Mouse (Mus musculus): Measurements from ENCODE around the gene Tsr1. TPM values are rescaled to one million over a fixed set of nuclear protein-coding genes. Genes with fewer than 3 reads are reported as not detected.

Gene Tsr1
- polyA plus RNA-seq, 1 experiment from 2014 or later: 19.2 TPM

DNA sequence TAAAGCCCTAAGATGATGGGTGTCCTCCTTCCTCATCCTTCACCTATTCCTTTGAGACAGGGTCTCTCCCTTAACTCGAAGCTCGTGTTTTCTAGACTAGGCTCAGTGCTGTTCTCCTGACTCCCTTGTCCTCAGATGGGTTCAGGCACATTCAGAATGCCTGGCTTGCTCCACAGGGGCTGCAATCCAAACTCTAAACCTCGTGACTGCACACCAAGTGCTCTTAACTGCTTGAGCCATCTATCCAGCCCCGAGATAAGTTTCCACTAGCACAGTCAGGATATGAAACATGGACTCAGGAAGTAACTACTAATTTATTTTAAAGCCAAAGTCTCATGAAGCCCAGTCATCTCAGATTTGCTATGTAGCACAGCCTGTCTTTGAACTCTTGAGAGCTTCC lies 27.3 kb upstream of the Tsr1 start:
- Histone ChIP-seq H3K36me3 (no peaks in the 10 kb centered on the region), H3K27me3 (no peaks in the 10 kb centered on the region), H3K27ac (no peak overlapping the region), H3K4me2 (no peak overlapping the region), H3K9me3 (replicated peaks) (no peaks in the 10 kb centered on the region), H3K4me1 (replicated peaks) (peaks cover 11% of the 10 kb centered on the region), H3K9ac (no peak overlapping the region), H3K4me3 (no peak overlapping the region)
- ATAC-seq (replicated peaks; ENCODE audit: insufficient number of reproducible peaks, insufficient read depth, low FRiP score, low read depth): no peak
- WGBS: 65% methylated on average over 4 of the region's 4 CpGs

DNA sequence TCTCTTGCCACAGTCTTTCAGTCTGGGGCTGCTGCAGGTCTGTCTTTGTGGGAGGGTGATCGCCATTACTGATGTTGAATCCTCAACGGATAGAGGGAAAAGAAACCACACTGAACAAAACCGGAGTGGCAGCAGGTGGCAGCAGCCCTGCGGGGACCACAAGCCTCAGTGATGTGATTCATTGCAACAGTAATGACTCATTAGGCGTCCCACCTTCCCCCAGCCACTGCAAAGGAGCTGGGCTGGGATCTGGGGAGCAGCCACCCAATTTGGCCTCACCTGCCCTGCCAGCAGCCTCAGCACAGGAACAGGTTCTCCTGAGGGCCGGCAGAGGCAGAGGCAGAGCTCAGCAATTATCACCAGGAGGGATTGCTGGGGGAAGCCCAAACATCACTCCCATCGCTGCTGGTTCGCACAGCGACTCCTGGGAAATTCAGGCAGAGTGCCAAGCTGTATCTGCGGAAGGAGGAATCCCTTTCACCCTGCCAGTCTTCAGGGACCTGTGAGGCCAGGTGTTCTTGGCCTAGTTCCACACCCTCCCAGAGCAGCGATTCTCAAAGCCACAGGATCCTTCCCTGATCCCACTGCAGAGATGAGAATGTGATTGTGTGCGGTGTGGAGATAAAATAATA lies 26.8 kb upstream of the Tsr1 start:
- Histone ChIP-seq H3K4me1 (replicated peaks) (peaks cover 11% of the 10 kb centered on the region), H3K27ac (0 out of 2 replicates have a peak overlapping the region, but pooled peaks have one; percentile 12), H3K27me3 (no peaks in the 10 kb centered on the region), H3K9me3 (replicated peaks) (no peaks in the 10 kb centered on the region), H3K36me3 (no peaks in the 10 kb centered on the region), H3K4me2 (no peak overlapping the region), H3K9ac (no peak overlapping the region), H3K4me3 (no peak overlapping the region)
- ATAC-seq (replicated peaks; ENCODE audit: insufficient number of reproducible peaks, insufficient read depth, low FRiP score, low read depth): no peak; the same call in 1 of the 2 replicates
- WGBS: 23% methylated on average over 12 of the region's 12 CpGs

- Histone ChIP-seq H3K27me3 (no peaks in the 10 kb centered on the region), H3K4me2 (no peak overlapping the region), H3K4me3 (no peak overlapping the region), H3K4me1 (replicated peaks) (peaks cover 17% of the 10 kb centered on the region), H3K9me3 (replicated peaks) (no peaks in the 10 kb centered on the region), H3K36me3 (no peaks in the 10 kb centered on the region), H3K9ac (no peak overlapping the region), H3K27ac (no peak overlapping the region)
- ATAC-seq (replicated peaks; ENCODE audit: insufficient number of reproducible peaks, insufficient read depth, low FRiP score, low read depth): no peak
- WGBS: 81% methylated on average over 3 of the region's 3 CpGs
These were observed 23.2 kb upstream of the Tsr1 start for GRCm38 (mm10) chr11:74874630-74875029.

DNA sequence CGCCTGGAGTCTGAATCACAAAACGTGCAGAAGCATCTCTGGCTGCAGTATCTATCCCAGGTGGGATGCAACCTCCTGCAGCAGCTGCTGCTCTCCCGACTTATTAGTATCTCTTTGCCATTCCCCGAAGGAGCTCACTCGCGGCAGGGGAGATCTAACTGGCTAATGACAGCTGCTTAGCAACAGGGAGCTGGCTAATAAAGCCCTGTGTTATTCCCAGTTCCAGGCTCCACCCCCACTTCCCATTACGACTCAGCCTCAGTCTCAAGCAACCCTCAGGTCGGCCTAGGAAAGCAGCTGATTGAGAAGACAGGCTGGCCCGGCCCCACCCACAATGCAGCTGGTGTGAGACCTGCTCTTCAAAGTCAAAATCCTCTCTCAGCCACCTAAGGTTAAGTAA lies 21.1 kb upstream of the Tsr1 start:
- peaks cover 11% of the 10 kb centered on the region for H3K4me1 ChIP-seq (replicated peaks)
- 9% methylated on average over 9 of the region's 9 CpGs for WGBS
- no peak overlapping the region for H3K4me3 ChIP-seq
- no peaks in the 10 kb centered on the region for H3K27me3 ChIP-seq
- H3K4me2 ChIP-seq: peak overlapping the region; percentile 32; the same call in 1 of the 2 replicates
- H3K9ac ChIP-seq: no peak overlapping the region
- no peak overlapping the region for H3K27ac ChIP-seq
- ATAC-seq (replicated peaks; ENCODE audit: insufficient number of reproducible peaks, insufficient read depth, low FRiP score, low read depth): peak; percentile 35; the same call in 1 of the 2 replicates
- no peaks in the 10 kb centered on the region for H3K36me3 ChIP-seq
- no peaks in the 10 kb centered on the region for H3K9me3 ChIP-seq (replicated peaks)

GRCm38 (mm10) chr11:74880999-74881398 lies 16.9 kb upstream of the Tsr1 start:
- Histone ChIP-seq H3K27ac (no peak overlapping the region), H3K4me3 (no peak overlapping the region), H3K9me3 (replicated peaks) (no peaks in the 10 kb centered on the region), H3K4me2 (no peak overlapping the region), H3K4me1 (replicated peaks) (peaks cover 12% of the 10 kb centered on the region), H3K9ac (no peak overlapping the region), H3K36me3 (no peaks in the 10 kb centered on the region), H3K27me3 (no peaks in the 10 kb centered on the region)
- 79% methylated on average over 9 of the region's 9 CpGs for WGBS
- no peak for ATAC-seq (replicated peaks; ENCODE audit: insufficient number of reproducible peaks, insufficient read depth, low FRiP score, low read depth)

GRCm38 (mm10) chr11:74881979-74882378 lies 15.9 kb upstream of the Tsr1 start:
- Histone ChIP-seq H3K4me2 (0 out of 2 replicates have a peak overlapping the region, but pooled peaks have one; percentile 2), H3K4me1 (replicated peaks) (peaks cover 6% of the 10 kb centered on the region), H3K36me3 (no peaks in the 10 kb centered on the region), H3K27ac (no peak overlapping the region), H3K27me3 (no peaks in the 10 kb centered on the region), H3K9ac (no peak overlapping the region), H3K4me3 (no peak overlapping the region), H3K9me3 (replicated peaks) (no peaks in the 10 kb centered on the region)
- ATAC-seq (replicated peaks; ENCODE audit: insufficient number of reproducible peaks, insufficient read depth, low FRiP score, low read depth): no peak
- 45% methylated on average over 14 of the region's 14 CpGs for WGBS

DNA sequence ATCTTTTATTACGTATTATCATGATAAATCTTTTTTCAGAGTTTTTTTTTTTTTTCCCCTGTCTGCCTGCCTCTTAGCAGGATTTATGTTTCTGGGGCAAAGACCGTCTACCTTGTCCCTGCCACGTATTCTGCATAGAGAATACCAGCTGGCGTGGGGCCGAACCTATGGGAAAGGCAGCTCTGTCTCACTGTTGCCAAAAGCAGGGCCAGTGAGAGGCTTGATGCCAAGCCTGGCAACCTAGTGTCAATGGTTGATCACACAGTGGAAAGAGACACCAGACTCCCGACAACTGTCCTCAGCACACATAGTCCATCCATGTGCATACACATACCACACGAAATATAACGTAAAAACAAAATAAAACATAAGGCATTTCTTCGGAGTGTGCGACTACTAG lies 14.8 kb upstream of the Tsr1 start:
- Histone ChIP-seq H3K27ac (no peak overlapping the region), H3K9me3 (replicated peaks) (no peaks in the 10 kb centered on the region), H3K36me3 (no peaks in the 10 kb centered on the region), H3K27me3 (no peaks in the 10 kb centered on the region), H3K4me2 (no peak overlapping the region), H3K4me1 (replicated peaks) (peaks cover 6% of the 10 kb centered on the region), H3K9ac (no peak overlapping the region), H3K4me3 (no peak overlapping the region)
- WGBS: 93% methylated on average over 10 of the region's 10 CpGs
- no peak for ATAC-seq (replicated peaks; ENCODE audit: insufficient number of reproducible peaks, insufficient read depth, low FRiP score, low read depth)

DNA sequence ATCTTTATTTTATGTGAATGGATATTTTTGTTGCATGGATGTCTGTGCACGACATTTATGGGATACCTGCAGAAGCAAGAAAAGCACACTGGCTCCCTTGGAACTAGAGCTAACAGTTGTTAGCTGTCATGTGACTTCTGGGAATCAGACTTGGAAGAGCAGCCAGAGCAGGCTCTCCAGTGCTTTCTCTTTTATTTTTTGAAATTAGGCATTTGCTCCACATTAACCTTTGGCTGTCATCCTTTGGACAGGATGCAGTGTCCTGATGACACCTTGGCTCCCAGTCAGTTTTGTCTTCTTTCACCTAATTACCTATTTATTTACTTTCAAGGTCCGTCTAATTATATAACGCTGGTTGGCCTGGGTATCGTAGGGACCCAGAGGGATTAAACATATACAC lies 3.3 kb upstream of the Tsr1 start:
- no peak overlapping the region for H3K27ac ChIP-seq
- no peak overlapping the region for H3K4me3 ChIP-seq
- peaks cover 27% of the 10 kb centered on the region for H3K4me1 ChIP-seq (replicated peaks)
- 81% methylated on average over 4 of the region's 4 CpGs for WGBS
- no peaks in the 10 kb centered on the region for H3K9me3 ChIP-seq (replicated peaks)
- no peak overlapping the region for H3K9ac ChIP-seq
- H3K4me2 ChIP-seq: no peak overlapping the region
- no peaks in the 10 kb centered on the region for H3K27me3 ChIP-seq
- ATAC-seq (replicated peaks; ENCODE audit: insufficient number of reproducible peaks, insufficient read depth, low FRiP score, low read depth): no peak
- no peaks in the 10 kb centered on the region for H3K36me3 ChIP-seq

GRCm38 (mm10) chr11:74895980-74896900 lies 1.6 kb upstream of the Tsr1 start:
- Histone ChIP-seq H3K9ac (peak overlapping the region; percentile 80), H3K4me3 (peak overlapping the region; percentile 91), H3K9me3 (replicated peaks) (no peaks in the 10 kb centered on the region), H3K4me2 (peak overlapping the region; percentile 95), H3K27me3 (no peaks in the 10 kb centered on the region), H3K36me3 (peaks cover 15% of the 10 kb centered on the region), H3K4me1 (replicated peaks) (peaks cover 27% of the 10 kb centered on the region), H3K27ac (peak overlapping the region; percentile 87)
- ATAC-seq (replicated peaks; ENCODE audit: insufficient number of reproducible peaks, insufficient read depth, low FRiP score, low read depth): peak; percentile 58
- 1% methylated on average over 51 of the region's 55 CpGs for WGBS

DNA sequence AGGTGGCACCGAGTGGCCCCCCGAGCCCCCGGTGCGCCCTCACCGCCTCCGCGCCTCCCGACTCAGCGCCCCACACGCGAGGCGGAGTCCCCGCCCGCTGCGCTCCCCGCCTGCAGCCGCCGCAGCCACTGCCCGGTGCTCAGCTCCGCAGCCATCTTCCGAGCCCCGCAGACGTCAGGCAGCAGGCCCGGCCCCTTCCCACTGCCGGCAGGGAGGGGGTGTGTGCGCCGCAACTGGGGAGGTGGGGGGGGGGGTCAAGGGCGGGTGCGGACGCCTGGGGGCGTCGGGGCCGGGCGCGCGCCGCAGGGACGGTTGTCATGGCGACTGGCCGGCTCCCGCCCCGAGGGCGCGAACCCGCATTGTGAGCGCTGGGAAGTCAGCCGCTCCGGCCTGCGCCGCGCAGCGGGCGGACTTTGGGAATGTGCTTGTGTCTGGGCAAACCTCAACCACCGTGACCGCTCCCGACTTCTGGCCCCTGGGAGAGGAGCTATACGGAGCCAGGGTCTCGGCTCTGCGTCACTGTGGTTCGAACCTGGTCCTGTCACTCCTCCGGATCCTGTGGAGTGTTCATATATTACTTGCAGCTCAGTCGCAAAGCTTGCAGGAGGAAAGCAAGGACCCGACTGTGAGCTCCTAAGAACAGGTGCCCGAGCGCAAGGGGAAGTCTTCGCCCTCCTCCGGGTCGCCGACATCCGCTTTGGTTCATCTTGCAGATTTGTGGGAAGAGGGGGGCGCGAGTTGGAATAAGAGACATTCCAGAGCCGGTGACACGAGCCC lies 782 bp upstream of the Tsr1 start, which contains the start of gene Sgsm2:
Sgsm2 (minus strand) TSS at position 160 of the 777 bp plus-strand sequence.
- Histone ChIP-seq H3K27me3 (no peaks in the 10 kb centered on the region), H3K4me2 (peak within 1 kb of the TSS; percentile 95), H3K4me3 (peak within 1 kb of the TSS; percentile 91), H3K9ac (peak within 1 kb of the TSS; percentile 80), H3K9me3 (replicated peaks) (no peaks in the 10 kb centered on the region), H3K27ac (peak within 1 kb of the TSS; percentile 87), H3K36me3 (peaks cover 24% of the 10 kb centered on the region), H3K4me1 (replicated peaks) (peaks cover 27% of the 10 kb centered on the region)
- ATAC-seq (replicated peaks; ENCODE audit: insufficient number of reproducible peaks, insufficient read depth, low FRiP score, low read depth): peak; percentile 69
- under 1% methylated on average over 72 of the region's 74 CpGs for WGBS

GRCm38 (mm10) chr11:74898517-74898827 lies 601 bp downstream of the Tsr1 start:
- H3K27ac ChIP-seq: peak overlapping the region; percentile 87
- no peak for ATAC-seq (replicated peaks; ENCODE audit: insufficient number of reproducible peaks, insufficient read depth, low FRiP score, low read depth)
- H3K4me2 ChIP-seq: peak overlapping the region; percentile 95
- H3K9ac ChIP-seq: peak overlapping the region; percentile 80
- H3K9me3 ChIP-seq (replicated peaks): no peaks in the 10 kb centered on the region
- peak overlapping the region; percentile 91 for H3K4me3 ChIP-seq
- 0% methylated on average over 7 of the region's 7 CpGs for WGBS
- H3K4me1 ChIP-seq (replicated peaks): peaks cover 27% of the 10 kb centered on the region
- H3K27me3 ChIP-seq: no peaks in the 10 kb centered on the region
- H3K36me3 ChIP-seq: peaks cover 35% of the 10 kb centered on the region
